Mouse (Mus musculus): ENCODE results near the gene Camk1d. TPM values are rescaled to one million over a fixed set of nuclear protein-coding genes. Genes with fewer than 3 reads are reported as not detected.

Gene Camk1d
- total RNA-seq, 2 experiments from 2014 or later, result 5.0 TPM

GRCm38 (mm10) chr2:5672906-5673589, 41.3 kb downstream of the Camk1d start:
- no peak for DNase-seq
- intact Hi-C loops (cut with DNase I), result no loop called here

DNA sequence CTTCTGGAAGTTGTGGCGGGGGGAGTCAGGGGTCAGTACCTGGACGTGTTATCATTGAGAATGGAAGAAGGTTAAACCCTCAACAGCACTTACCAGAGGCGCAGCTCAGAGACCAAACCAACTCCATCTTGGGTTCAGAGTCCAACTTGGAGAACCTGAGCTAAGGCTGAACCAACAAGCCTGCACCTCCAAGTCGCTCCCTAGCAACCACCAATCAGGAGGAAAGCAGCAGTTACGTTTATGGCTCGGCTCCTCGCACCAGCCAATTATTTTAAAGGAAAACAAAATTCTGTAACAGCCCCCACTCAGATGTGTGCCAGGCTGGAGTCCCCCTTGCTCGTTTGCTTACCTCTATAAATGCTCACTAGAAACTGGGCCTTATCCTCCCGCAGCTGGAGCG, 44.2 kb downstream of the Camk1d start:
- DNase-seq, result no peak
- intact Hi-C loops (cut with DNase I), result no loop called here

GRCm38 (mm10) chr2:5669498-5670040, 44.7 kb downstream of the Camk1d start:
- DNase-seq, result no peak
- intact Hi-C loops (cut with DNase I), result no loop called here

GRCm38 (mm10) chr2:5668940-5669339, 45.4 kb downstream of the Camk1d start:
- no peak for DNase-seq
- intact Hi-C loops (cut with DNase I), result no loop called here

DNA sequence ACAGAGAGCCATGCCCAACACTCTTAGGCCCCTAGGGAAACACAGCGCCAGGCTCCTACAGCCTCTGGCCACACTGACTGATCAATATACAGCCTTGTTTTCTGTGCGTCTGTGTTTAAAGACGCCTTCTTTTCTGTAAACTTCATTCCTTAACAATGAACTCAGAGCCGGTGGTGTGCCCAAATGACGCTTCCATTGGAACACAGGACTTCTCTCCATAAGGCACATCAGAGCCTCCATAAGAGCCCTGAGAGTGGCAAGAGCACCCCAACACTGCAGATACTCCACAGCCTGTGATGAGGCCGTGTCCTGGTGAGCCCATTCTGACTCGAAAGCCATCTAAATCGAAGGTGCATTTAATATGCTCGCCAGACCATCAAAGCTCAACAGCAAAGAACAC, 50.8 kb downstream of the Camk1d start:
- intact Hi-C loops (cut with DNase I), result no loop called here
- no peak for DNase-seq

DNA sequence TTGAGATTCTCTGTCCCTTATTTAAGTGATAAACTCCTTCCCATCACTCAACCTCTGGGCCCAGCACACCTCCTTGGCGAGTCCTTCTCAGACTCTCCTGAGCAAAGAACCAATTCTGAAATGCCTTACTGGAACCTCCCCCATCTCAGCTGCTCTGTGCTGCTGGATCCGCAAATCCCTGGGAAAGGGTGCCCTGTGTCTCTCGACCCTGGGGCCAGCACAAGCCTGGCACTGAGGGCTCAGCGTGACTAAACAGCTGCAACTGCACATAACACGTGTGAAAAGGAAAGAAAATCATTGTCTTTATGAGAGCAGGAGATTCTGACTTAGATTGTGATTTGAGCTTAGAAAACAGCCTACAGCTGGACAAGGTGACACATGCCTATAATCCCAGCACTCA, 52.4 kb downstream of the Camk1d start:
- DNase-seq, result no peak
- intact Hi-C loops (cut with DNase I), result no loop called here

- DNase-seq, result no peak
Observed at GRCm38 (mm10) chr2:5658000-5658399, 56.3 kb downstream of the Camk1d start.

DNA sequence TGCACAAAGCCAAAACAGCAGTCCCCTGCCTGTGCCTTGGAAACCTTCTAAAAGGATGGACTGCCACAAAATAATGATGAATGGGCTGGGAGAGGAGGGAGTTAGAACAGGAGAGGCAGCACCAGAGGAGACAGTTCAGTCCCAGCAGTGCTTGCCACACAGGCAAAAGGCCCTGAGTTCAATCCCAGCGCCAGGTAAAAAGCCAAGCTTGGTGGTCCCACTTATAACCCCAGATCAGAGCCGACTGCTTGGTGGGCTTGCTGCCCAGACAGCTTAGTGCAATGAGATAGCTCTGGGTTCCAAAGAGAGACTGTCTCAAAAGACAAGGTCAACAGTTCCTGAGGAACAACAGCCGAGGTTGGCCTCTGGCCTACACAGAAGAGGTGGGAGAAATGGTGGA, 58.0 kb downstream of the Camk1d start:
- intact Hi-C loops (cut with DNase I), result no loop called here
- no peak for DNase-seq

More at GRCm38 (mm10) chr2:5658000-5658399, 56.3 kb downstream of the Camk1d start:
- intact Hi-C loops (cut with DNase I), result no loop called here

GRCm38 (mm10) chr2:5652071-5652470, 62.2 kb downstream of the Camk1d start:
- intact Hi-C loops (cut with DNase I), result no loop called here
- DNase-seq, result no peak

- intact Hi-C loops (cut with DNase I), result no loop called here
- DNase-seq, result no peak
Observed at GRCm38 (mm10) chr2:5651285-5651870, 62.9 kb downstream of the Camk1d start.

GRCm38 (mm10) chr2:5649226-5649625, 65.1 kb downstream of the Camk1d start:
- intact Hi-C loops (cut with DNase I), result no loop called here
- no peak for DNase-seq

DNA sequence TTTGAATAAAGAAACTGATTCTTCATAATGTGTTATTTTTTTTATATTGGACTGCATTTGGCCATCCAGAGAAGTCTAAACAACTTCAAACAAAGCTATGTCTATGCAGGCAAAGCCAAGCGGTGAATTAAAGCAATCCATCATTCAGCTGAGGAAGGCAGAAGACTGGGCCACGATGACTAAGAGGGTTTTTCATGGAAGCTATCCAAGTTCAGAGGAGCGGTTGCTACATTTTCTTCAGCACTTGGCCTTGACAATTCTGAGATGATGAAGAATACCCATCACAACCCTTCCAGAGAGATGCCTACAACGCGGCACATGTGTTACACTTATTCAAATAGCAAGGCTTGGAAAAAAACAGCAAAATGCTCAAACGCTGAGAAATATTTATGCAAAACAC, 65.6 kb downstream of the Camk1d start:
- intact Hi-C loops (cut with DNase I), result no loop called here
- no peak for DNase-seq

DNA sequence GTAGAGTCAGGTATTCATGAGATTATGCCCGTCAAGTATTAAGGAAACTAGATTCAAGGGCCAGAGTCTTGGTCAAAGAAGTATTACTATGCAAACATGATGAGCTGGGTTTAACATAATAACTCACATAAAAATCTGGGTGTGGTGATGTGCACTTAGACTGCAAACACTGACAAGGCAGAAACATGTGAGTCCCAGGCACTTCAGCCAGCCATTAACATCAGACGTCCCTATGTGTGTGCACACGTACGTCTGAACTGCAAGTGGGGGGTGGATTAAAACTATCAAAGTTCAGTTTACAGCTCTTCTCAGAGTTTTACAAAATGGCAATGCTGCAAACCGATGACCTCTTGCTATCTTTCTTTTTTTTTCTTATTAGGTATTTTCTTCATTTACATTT, 68.0 kb downstream of the Camk1d start:
- DNase-seq, result no peak
- intact Hi-C loops (cut with DNase I), result no loop called here

GRCm38 (mm10) chr2:5645584-5645983, 68.7 kb downstream of the Camk1d start:
- DNase-seq, result no peak
- intact Hi-C loops (cut with DNase I), result no loop called here

DNA sequence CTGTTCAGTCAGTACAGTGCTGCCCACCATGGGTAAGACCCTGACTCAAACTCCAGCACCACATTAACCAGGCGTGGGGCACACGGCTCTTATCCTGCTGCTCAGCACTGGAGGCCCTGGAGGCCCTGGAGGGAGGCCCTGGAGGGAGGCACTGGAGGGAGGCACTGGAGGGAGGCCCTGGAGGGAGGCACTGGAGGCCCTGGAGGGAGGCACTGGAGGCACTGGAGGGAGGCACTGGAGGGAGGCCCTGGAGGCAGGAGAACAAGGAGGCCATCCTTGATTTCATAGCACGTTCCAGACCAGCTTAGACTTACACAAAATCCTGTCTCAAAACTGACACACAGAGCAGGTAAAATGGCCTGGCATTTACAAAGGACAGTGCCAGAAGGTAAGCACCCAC, 70.4 kb downstream of the Camk1d start:
- DNase-seq, result no peak
- intact Hi-C loops (cut with DNase I), result no loop called here

DNA sequence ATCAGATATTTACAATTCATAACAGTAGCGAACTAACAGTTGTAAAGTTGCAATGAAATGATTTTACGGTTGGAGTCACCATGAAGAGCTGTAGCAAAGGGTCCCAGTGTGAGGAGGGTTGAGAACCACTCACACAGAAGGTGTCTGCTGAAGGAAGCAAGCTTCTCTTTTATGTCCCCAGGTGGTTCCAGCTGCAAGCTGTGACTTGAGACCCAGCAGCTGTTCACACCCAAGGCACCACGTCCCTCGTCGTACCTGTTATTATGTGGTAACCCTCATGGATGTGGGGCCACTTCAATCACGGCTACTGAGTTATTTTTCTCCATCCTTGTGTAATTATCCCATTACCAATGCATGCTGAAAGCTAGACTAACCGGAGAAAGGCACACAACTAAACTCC, 71.1 kb downstream of the Camk1d start:
- intact Hi-C loops (cut with DNase I), result no loop called here

GRCm38 (mm10) chr2:5642624-5643023, 71.7 kb downstream of the Camk1d start:
- DNase-seq, result no peak
- intact Hi-C loops (cut with DNase I), result no loop called here

More for the DNA sequence above, 71.1 kb downstream of the Camk1d start:
- no peak for DNase-seq

DNA sequence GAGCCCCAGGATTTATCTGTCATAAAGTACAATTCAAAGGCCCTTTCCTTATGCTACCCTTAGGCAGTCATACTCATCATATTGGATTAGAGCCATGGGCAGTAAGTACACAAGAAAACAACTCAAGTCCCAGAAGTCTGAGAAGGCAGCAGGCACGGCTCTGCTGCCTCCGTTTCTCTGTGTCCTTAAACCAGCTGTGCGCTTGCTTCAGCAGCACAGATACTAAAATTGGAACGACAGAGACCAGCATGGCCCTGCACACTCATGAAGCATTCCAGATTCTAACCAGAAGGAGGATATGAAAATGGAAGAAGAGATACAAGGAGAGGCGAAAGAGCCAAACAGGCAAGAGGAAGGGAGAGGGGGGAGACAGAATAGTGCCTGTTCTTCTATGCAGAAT, 72.6 kb downstream of the Camk1d start:
- intact Hi-C loops (cut with DNase I), result no loop called here
- DNase-seq, result no peak

DNA sequence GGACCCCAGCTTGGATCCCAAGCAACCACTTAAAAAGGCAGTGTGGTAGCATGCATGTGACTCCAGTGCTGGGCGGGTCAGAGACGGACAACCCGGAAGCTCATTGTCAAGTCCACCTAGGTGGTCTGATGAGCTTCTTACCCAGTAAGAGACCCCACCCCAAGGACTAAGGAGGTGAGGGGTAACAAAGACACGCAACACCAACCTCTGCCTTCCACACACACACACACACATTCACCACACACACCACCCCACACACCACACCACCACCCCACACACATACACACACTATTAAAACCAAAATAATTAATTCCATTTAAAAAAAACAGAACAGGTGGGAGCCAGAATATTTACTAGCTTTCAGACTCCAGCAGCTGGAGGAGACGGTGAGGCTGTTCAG, 73.7 kb downstream of the Camk1d start:
- intact Hi-C loops (cut with DNase I), result no loop called here
- DNase-seq, result no peak

- DNase-seq, result no peak
- intact Hi-C loops (cut with DNase I), result no loop called here
Observed at GRCm38 (mm10) chr2:5636801-5637742, 77.2 kb downstream of the Camk1d start.

- intact Hi-C loops (cut with DNase I), result no loop called here
- no peak for DNase-seq
Observed at GRCm38 (mm10) chr2:5632355-5632684, 82.0 kb downstream of the Camk1d start.

Data from heart, postnatal 14 days (tissue).